Mouse (Mus musculus): ENCODE data around the gene Fbxl12.

DNA sequence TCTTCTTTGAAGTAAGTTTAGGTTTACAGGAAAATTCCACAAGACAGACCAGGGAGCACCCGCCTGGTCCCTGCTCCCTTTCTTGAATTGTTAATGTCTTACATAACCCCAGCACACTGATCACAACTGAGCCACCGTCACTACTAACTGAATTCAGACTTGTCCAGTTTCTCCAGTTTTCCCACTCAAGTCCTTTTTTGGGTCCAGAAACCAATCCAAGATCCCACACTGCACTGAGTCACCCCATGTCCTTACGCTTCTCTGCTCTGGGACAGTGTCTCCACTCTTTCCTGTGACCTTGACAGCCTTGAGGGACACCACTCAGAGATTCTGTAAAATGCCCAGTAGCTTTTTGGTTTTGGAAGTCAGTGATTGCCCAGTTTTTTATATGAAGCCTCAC, 48.3 kb upstream of the Fbxl12 start:
- TF ChIP-seq CTCF (IDR thresholded peaks at IDR 0.05; ENCODE audit: extremely low read depth, insufficient read depth, insufficient read length, insufficient replicate concordance): no peak
- TF ChIP-seq POLR2A (IDR thresholded peaks at IDR 0.05; ENCODE audit: low read depth, low read length): no peak

Measured in spleen, adult 2 months (tissue).